Mouse (Mus musculus) cerebellum, adult 2 months (tissue): ENCODE data around the gene Dot1l.

Experiments used
- CTCF ChIP-seq: fragments of 200-500 bp; IDR thresholded peaks from 2 replicates; pipeline ENCODE4 v1.5.1; 2011; ENCODE audit warnings: low read depth, mild to moderate bottlenecking, control low read depth, low read length, moderate library complexity, borderline replicate concordance; ENCODE audit not compliant: insufficient read depth
- POLR2A ChIP-seq: fragments of 200-500 bp; IDR thresholded peaks from 2 replicates; pipeline ENCODE4 v1.6.1; 2011; ENCODE audit warnings: low read length, control low read depth, borderline replicate concordance; ENCODE audit not compliant: insufficient read depth

DNA sequence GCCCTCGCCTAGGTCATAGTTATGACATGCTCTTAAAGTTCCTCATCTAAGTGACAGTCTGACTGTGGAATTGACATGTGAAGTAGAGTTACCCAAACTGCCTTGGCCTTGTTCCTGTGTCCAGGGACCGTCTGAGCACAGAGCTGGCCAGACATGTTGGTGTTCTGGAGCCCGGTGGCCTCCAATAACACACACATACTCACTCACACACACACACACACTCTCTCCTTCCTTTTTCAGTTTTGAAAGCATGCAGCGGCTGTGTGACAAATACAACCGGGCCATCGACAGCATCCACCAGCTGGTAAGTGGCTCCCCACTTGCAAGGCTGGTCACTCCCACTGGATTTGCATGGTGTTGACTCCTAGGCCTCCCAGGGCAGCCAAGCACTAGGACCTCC is 13.4 kb downstream of the Dot1l start:
- TF ChIP-seq POLR2A (no peak), CTCF (no peak)
